Mouse (Mus musculus) midbrain, postnatal 0 days (tissue): ENCODE data around the gene Cldn14. TPM values are rescaled to one million over a fixed set of nuclear protein-coding genes. Genes with fewer than 3 reads are reported as not detected.

Experiments
- ATAC-seq: fragments of 200-750 bp; cut with Nextera tagmentation; 2 replicates; pipeline ENCODE4 v1.8.0; 2017; ENCODE audit warnings: moderate number of reproducible peaks, mild to moderate bottlenecking, moderate TSS enrichment, moderate library complexity; ENCODE audit not compliant: low FRiP score
- DNase-seq: peaks from one replicate; pipeline ENCODE4 v3.0.0-alpha.2; 2015; ENCODE audit warnings: low spot score
- H3K27ac ChIP-seq: fragments of 300-500 bp; sonication (generic); 2 replicates; pipeline ENCODE4 v1.5.1; 2014; ENCODE audit warnings: low read depth, mild to moderate bottlenecking, low read length, mixed read lengths
- H3K27me3 ChIP-seq: fragments of 300-500 bp; sonication (generic); 2 replicates; pipeline ENCODE4 v1.6.1; 2014; ENCODE audit warnings: low read length, control low read depth, mixed read lengths; ENCODE audit not compliant: insufficient read depth
- H3K36me3 ChIP-seq: fragments of 300-500 bp; sonication (generic); 2 replicates; pipeline ENCODE4 v1.6.1; 2014; ENCODE audit warnings: low read length, control low read depth, mixed read lengths; ENCODE audit not compliant: insufficient read depth
- H3K4me1 ChIP-seq: fragments of 300-500 bp; sonication (generic); 2 replicates; pipeline ENCODE4 v1.6.1; 2014; ENCODE audit warnings: mild to moderate bottlenecking, control low read depth, antibody characterized with exemption, low read length, mixed read lengths; ENCODE audit not compliant: insufficient read depth
- H3K4me2 ChIP-seq: fragments of 300-500 bp; sonication (generic); 2 replicates; pipeline ENCODE4 v1.6.1; 2014; ENCODE audit warnings: low read depth, mild to moderate bottlenecking, low read length, mixed read lengths; ENCODE audit not compliant: poor library complexity, severe bottlenecking
- H3K4me3 ChIP-seq: fragments of 300-500 bp; sonication (generic); 2 replicates; pipeline ENCODE4 v1.5.1; 2014; ENCODE audit warnings: low read depth, mild to moderate bottlenecking, low read length, moderate library complexity
- H3K9ac ChIP-seq: fragments of 300-500 bp; sonication (generic); replicated peaks from 2 replicates; pipeline ENCODE4 v1.6.1; 2014; ENCODE audit warnings: mild to moderate bottlenecking, low read length, moderate library complexity, mixed read lengths; ENCODE audit not compliant: poor library complexity, severe bottlenecking
- H3K9me3 ChIP-seq: fragments of 300-500 bp; sonication (generic); 2 replicates; pipeline ENCODE4 v1.6.1; 2016; ENCODE audit warnings: low read length, control low read depth
- CTCF ChIP-seq: IDR thresholded peaks from 2 replicates; pipeline ENCODE4 v1.5.1; 2016; ENCODE audit warnings: antibody characterized with exemption, mild to moderate bottlenecking
- whole genome bisulfite sequencing: fragments of 180-500 bp; shearing (Covaris S2); extraction: QIAGEN DNeasy Blood & Tissue Kit; methylation state at CpG from one replicate; pipeline ENCODE4 v1.1.7; 2014; 5-methylcytosine and 5-hydroxymethylcytosine counted together
- polyA plus RNA-seq: library from polyadenylated mRNA; unstranded; fragments of >200 nt; fragmentation: Nextera tagmentation; extraction: Ambion mirVana; gene quantifications from 2 replicates; pipeline ENCODE4 v1.2.1, GENCODE M21; 2015
- total RNA-seq: library from RNA; depleted of rRNA; stranded (reverse); fragments of >200 nt; gene quantifications from 2 replicates; pipeline ENCODE4 v1.2.3, GENCODE M21; 2014

The Cldn14 gene
- total and polyA plus RNA-seq, 2 experiments from 2014 or later = 0.12 TPM; not detected in 1

DNA sequence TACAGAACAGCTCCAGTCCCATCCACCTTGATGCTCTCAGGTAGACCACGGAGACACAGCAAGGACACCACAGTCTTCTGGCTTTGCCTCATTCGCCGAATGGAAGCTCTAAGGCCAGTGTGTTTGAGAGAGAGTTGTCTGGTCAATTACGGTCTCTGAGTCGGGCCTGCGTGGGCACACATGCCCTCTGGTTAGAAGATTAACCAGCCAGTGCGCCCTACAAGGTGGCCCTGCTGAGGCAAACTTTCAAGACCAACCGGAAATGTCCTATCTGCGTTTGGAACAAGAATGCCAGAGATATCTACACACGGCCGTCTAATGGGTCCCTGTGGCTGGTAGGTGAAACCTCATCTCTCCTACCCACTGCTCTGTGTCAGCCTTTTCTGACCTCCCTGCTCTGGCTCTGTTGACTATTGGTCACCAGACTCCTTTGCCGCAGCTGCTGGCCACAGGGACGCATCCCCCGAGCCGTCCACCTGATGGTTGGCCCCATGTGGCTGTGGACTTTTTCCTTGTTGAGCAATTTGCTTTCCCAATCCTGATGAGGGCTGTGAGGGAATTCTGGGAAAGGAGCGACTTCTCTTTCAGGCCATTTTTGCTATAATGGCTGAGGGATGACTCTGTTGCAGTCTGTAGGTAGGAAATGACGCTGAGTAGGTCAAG, 79.1 kb downstream of the Cldn14 start:
- no peak for TF ChIP-seq CTCF
- 92% methylated on average over 17 of the region's 17 CpGs for WGBS
- H3K27ac ChIP-seq = no peak overlapping the region
- no peak for DNase-seq
- no peak overlapping the region for H3K9ac ChIP-seq
- no peaks in the 10 kb centered on the region for H3K4me1 ChIP-seq
- H3K9me3 ChIP-seq = no peaks in the 10 kb centered on the region
- no peak for ATAC-seq
- H3K4me2 ChIP-seq = no peak overlapping the region
- no peaks in the 10 kb centered on the region for H3K36me3 ChIP-seq
- H3K27me3 ChIP-seq = 0 out of 2 replicates have a peak, but pooled peaks cover under 1% of the 10 kb centered on the region
- no peak overlapping the region for H3K4me3 ChIP-seq

DNA sequence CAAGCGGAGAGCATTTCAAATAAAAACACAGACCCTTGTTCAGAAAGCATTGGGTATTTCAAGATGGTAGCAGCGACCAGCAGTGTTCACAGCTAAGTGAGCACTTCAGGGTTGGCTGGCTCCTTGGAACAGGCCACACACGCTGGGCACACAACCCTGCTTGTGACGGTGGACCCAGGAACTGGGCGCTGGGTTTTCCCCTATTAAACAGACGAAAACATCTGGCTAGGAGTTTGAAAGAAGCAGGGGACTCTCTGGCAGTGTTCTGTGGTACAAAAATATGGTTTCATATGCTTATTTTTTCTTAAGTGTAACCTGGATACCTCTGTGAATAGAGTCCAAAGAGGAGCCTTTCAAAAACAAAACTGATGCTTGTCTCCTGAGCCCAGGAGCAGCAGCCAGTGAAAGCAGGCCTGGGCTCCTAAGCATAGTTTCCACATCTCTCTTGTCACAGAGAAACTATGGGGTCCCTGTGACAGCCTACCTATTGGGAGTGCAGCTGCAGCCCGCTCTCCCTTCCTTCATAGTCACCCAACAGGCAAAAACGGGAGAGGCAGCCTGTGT, 82.9 kb downstream of the Cldn14 start:
- WGBS = 73% methylated on average over 8 of the region's 8 CpGs
- Histone ChIP-seq H3K4me1 (no peaks in the 10 kb centered on the region), H3K27ac (no peak overlapping the region), H3K36me3 (no peaks in the 10 kb centered on the region), H3K4me3 (no peak overlapping the region), H3K27me3 (no peaks in the 10 kb centered on the region), H3K9ac (no peak overlapping the region), H3K4me2 (no peak overlapping the region), H3K9me3 (no peaks in the 10 kb centered on the region)
- ATAC-seq (no peak), DNase-seq (no peak)
- no peak for TF ChIP-seq CTCF

- no peak overlapping the region for H3K27ac ChIP-seq
- no peak for TF ChIP-seq CTCF
- ATAC-seq (no peak), DNase-seq (no peak)
- H3K4me2 ChIP-seq = no peak overlapping the region
- H3K4me3 ChIP-seq = no peak overlapping the region
- H3K36me3 ChIP-seq = no peaks in the 10 kb centered on the region
- no peaks in the 10 kb centered on the region for H3K27me3 ChIP-seq
- H3K9me3 ChIP-seq = no peaks in the 10 kb centered on the region
- no peaks in the 10 kb centered on the region for H3K4me1 ChIP-seq
- 84% methylated on average over 7 of the region's 7 CpGs for WGBS
- H3K9ac ChIP-seq = no peak overlapping the region
These were observed 84.8 kb downstream of the Cldn14 start for GRCm38 (mm10) chr16:93923788-93924187.

GRCm38 (mm10) chr16:93922835-93923389, 85.7 kb downstream of the Cldn14 start:
- 78% methylated on average over 5 of the region's 5 CpGs for WGBS
- H3K9ac ChIP-seq = no peak overlapping the region
- no peak for ATAC-seq
- no peak overlapping the region for H3K4me3 ChIP-seq
- no peaks in the 10 kb centered on the region for H3K36me3 ChIP-seq
- no peak for TF ChIP-seq CTCF
- no peaks in the 10 kb centered on the region for H3K27me3 ChIP-seq
- no peaks in the 10 kb centered on the region for H3K9me3 ChIP-seq
- no peak overlapping the region for H3K4me2 ChIP-seq
- H3K4me1 ChIP-seq = no peaks in the 10 kb centered on the region
- DNase-seq = no peak
- no peak overlapping the region for H3K27ac ChIP-seq

DNA sequence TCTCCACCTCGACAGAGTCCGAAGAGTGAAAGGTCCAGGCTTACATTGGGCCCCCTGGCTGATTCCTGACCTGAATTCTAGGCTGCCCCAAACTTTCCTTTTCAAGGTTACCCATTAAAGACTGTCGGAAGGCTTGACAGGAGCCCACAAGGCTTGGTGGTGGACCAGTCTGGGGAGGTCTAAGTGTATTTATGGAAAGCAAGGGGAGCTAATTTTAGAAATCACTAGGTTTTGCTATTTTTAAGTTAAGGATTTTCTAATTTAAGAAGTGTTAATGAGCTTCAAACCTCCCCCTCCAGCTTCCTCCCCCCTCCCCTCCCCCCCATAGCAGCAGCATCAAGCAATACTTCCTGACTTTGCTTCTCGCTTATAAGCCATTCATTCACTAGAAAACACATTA, 88.0 kb downstream of the Cldn14 start:
- H3K36me3 ChIP-seq = no peaks in the 10 kb centered on the region
- no peak overlapping the region for H3K9ac ChIP-seq
- no peak overlapping the region for H3K4me3 ChIP-seq
- ATAC-seq (no peak), DNase-seq (no peak)
- TF ChIP-seq CTCF = no peak
- no peaks in the 10 kb centered on the region for H3K4me1 ChIP-seq
- WGBS = 87% methylated on average over 4 of the region's 4 CpGs
- no peaks in the 10 kb centered on the region for H3K27me3 ChIP-seq
- H3K9me3 ChIP-seq = no peaks in the 10 kb centered on the region
- H3K27ac ChIP-seq = no peak overlapping the region
- no peak overlapping the region for H3K4me2 ChIP-seq

DNA sequence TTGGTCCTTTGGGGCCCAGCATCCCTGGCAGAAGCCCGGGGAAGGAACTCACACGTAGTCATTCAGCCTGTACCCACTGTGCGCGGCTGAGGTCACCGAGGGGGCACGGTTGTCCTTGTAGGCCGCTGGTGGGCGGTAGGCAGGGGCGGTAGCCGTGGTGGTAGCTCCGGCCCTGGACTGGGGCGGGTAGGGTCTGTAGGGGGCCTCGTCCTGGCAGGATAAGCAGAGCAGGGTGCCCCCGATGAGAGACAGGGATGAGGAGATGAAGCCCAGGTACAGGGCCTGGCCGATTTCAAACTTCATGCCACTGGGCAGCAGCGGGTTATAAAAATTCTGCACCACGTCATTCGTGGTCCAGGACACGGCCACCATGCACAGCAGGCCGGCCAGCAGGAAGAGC, 89.4 kb downstream of the Cldn14 start:
- 79% methylated on average over 20 of the region's 20 CpGs for WGBS
- H3K36me3 ChIP-seq = no peaks in the 10 kb centered on the region
- no peak for TF ChIP-seq CTCF
- H3K9ac ChIP-seq = no peak overlapping the region
- H3K4me3 ChIP-seq = no peak overlapping the region
- H3K27me3 ChIP-seq = no peaks in the 10 kb centered on the region
- H3K4me2 ChIP-seq = no peak overlapping the region
- H3K27ac ChIP-seq = no peak overlapping the region
- H3K4me1 ChIP-seq = no peaks in the 10 kb centered on the region
- no peaks in the 10 kb centered on the region for H3K9me3 ChIP-seq
- ATAC-seq = no peak; the same call in 1 of the 2 replicates
- no peak for DNase-seq
